Mouse (Mus musculus): ENCODE results near the gene Flywch2. TPM values are rescaled to one million over a fixed set of nuclear protein-coding genes. Genes with fewer than 3 reads are reported as not detected.

Gene Flywch2
- polyA plus RNA-seq, 1 experiment from 2014 or later: 2.3 TPM

DNA sequence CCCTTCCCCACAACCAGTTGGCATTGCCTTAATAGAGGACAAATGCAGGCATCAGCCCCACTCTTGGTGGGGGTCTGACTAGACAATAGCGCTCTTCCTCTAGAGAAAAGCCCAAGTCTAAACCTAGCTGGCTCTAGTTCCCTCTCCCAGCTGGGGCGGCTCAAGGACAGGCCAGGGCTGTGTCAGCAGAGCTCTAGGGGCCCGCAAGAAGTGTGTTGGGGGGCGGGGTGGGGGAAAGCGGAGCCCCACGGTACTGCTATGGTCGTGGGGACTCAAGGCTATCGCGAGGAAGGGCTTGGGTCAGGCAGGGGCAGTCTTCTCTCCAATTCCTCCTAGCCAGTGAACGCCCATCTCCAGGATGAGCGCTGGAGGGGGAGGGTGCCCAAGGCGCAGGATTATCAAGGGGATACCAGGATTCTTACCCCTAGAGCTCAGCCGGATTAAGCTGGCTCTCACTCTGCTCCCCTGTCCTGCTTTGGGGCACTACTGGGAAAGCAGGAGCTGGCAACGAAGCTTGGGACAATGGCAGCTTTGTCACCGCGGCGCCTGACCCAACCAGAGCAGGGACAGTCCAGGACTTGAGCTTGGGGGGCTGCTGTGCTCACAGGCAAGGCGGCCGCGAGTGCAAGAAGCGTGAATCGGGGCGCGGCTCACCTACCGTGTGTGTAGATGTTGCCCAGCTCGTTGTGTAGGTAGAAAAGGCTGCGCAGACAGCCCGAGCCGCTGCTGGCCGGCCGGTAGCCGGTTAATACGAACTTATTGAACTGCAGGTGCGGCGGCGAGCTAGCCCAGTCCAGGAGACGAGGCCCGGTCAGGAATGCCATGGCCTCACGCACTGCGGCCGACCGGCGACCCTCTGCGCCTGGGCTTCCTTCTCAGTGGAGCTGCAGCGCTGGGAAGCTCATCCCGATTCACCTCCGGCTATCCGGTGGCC is 46.4 kb downstream of the Flywch2 start:
- no peak for TF ChIP-seq CTCF (IDR thresholded peaks at IDR 0.05; ENCODE audit: low read depth)
- no peak for TF ChIP-seq EP300 (IDR thresholded peaks at IDR 0.05; ENCODE audit: low read depth)
- Histone ChIP-seq H3K9me3 (ENCODE audit: low read length) (no peaks in the 10 kb centered on the region), H3K4me1 (ENCODE audit: insufficient read depth) (peaks cover 24% of the 10 kb centered on the region), H3K36me3 (replicated peaks; ENCODE audit: insufficient read depth, low read length) (peaks cover 3% of the 10 kb centered on the region; the same call in 1 of the 2 replicates), H3K4me3 (ENCODE audit: low read depth, low read length) (peak overlapping the region; percentile 65), H3K9ac (replicated peaks) (peak overlapping the region; percentile 71), H3K4me2 (ENCODE audit: low read depth, low read length) (peak overlapping the region; percentile 99), H3K27me3 (ENCODE audit: insufficient read depth, low read length) (peaks cover 63% of the 10 kb centered on the region), H3K27ac (ENCODE audit: low read depth) (peak overlapping the region; percentile 29; the same call in 1 of the 2 replicates)
- WGBS (ENCODE audit: insufficient replicate concordance): 3% methylated on average over 48 of the region's 48 CpGs
- DNase-seq (no peak), ATAC-seq (peak; percentile 14)

DNA sequence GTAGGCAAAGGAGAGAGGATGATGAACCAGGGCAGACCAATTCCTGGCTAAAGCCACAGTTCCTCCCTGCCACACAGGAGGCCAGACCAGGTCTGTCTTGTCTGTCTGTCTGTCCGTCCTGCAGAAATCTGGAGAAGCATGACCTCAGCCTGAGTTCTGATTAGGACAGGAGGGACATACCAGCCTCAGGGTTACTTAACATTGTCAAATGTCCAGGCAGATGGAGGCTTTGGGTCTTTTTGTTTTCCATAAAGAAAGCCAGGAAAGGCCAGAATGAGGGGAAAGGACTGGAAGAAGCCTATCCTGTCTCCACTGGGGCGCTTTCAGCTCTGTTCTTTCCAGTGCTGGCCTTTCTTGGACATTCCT is 47.1 kb downstream of the Flywch2 start:
- Histone ChIP-seq H3K9ac (replicated peaks) (no peak overlapping the region), H3K4me3 (ENCODE audit: low read depth, low read length) (no peak overlapping the region), H3K4me1 (ENCODE audit: insufficient read depth) (peaks cover 24% of the 10 kb centered on the region), H3K36me3 (replicated peaks; ENCODE audit: insufficient read depth, low read length) (peaks cover 3% of the 10 kb centered on the region; the same call in 1 of the 2 replicates), H3K9me3 (ENCODE audit: low read length) (no peaks in the 10 kb centered on the region), H3K4me2 (ENCODE audit: low read depth, low read length) (peak overlapping the region; percentile 99), H3K27ac (ENCODE audit: low read depth) (no peak overlapping the region), H3K27me3 (ENCODE audit: insufficient read depth, low read length) (peaks cover 56% of the 10 kb centered on the region)
- no peak for ATAC-seq
- 68% methylated on average over 2 of the region's 2 CpGs for WGBS (ENCODE audit: insufficient replicate concordance)
- TF ChIP-seq EP300 (IDR thresholded peaks at IDR 0.05; ENCODE audit: low read depth): no peak
- TF ChIP-seq CTCF (IDR thresholded peaks at IDR 0.05; ENCODE audit: low read depth): no peak
- DNase-seq: no peak

DNA sequence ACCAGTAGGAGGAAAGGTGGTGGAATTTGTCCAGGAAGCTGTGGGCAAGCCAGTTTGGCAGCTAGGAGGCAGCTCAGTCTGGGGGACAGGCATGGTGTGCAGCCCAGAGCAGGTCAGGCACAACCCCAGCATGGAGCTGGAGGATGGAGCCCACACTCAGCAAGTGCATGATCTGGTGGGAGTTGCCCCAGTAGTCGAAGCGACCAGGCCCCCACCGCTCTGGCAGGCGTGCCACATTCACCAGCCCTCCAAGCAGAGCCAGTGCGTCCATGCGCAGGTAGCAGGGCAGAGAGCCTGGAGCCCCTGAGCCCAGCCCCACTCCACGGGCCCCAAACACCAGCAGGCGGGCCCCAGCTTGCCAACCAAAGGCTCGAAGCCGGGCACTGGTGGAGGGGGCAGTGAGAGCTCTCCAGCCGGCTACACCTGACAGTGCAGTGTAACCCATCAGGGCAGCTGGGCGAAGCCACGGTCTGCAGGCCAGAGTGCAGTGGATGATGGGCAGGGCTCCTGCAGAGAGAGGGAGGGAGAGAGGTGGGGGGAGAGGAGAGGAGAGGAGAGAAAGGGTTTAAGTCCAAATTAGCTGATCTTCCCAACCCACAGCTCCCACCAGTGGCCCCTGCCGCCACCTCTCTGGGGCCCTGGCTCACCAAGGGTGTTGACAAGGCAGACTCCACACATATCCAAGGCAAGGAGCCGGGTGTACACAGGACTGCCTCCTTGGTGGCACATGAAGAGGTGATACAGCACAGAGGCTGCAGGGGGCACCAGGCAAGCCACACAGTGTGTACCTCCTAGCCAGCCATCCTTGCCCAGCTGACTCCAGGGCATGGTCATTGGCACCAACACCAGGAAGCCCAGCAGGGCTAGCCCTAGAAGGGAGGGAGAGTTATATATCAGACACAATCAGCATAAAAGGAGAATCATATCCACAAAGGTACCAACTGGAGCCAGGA is 48.1 kb downstream of the Flywch2 start:
- 77% methylated on average over 15 of the region's 15 CpGs for WGBS (ENCODE audit: insufficient replicate concordance)
- H3K4me2 ChIP-seq (ENCODE audit: low read depth, low read length): no peak overlapping the region
- no peak for DNase-seq

DNA sequence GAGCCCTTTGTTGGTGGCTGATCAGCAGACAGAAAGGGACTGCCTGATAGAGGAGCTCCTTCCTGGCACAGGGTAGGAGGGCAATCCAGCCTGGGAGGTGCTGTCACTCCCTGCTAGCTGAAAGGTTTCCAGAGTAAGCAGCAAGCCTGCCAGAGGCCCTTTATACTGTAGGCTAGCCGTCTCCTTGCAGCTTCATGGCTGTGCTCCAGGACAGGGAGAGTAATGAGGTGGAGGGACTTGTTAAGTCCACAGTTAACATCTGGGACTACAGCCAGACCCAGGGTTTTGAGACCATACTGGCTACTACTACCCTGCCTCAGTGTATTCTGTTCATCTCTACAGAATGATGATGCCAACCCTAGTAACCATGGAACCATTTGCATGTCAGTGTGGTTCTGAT is 51.5 kb downstream of the Flywch2 start:
- Histone ChIP-seq H3K27ac (ENCODE audit: low read depth) (no peak overlapping the region), H3K4me3 (ENCODE audit: low read depth, low read length) (no peak overlapping the region), H3K9ac (replicated peaks) (no peak overlapping the region), H3K27me3 (ENCODE audit: insufficient read depth, low read length) (peaks cover 13% of the 10 kb centered on the region), H3K36me3 (replicated peaks; ENCODE audit: insufficient read depth, low read length) (peaks cover 3% of the 10 kb centered on the region), H3K4me1 (ENCODE audit: insufficient read depth) (peaks cover 3% of the 10 kb centered on the region), H3K9me3 (ENCODE audit: low read length) (no peaks in the 10 kb centered on the region), H3K4me2 (ENCODE audit: low read depth, low read length) (no peak overlapping the region)
- no peak for TF ChIP-seq CTCF (IDR thresholded peaks at IDR 0.05; ENCODE audit: low read depth)
- no peak for TF ChIP-seq EP300 (IDR thresholded peaks at IDR 0.05; ENCODE audit: low read depth)
- WGBS (ENCODE audit: insufficient replicate concordance): 61% methylated on average over 1 of the region's 1 CpGs
- DNase-seq (no peak), ATAC-seq (no peak)

More for the DNA sequence above, 48.1 kb downstream of the Flywch2 start:
- no peak overlapping the region for H3K27ac ChIP-seq (ENCODE audit: low read depth)
- H3K27me3 ChIP-seq (ENCODE audit: insufficient read depth, low read length): peaks cover 46% of the 10 kb centered on the region
- H3K9ac ChIP-seq (replicated peaks): no peak overlapping the region
- no peak overlapping the region for H3K4me3 ChIP-seq (ENCODE audit: low read depth, low read length)
- H3K4me1 ChIP-seq (ENCODE audit: insufficient read depth): peaks cover 24% of the 10 kb centered on the region
- no peak for ATAC-seq
- TF ChIP-seq CTCF (IDR thresholded peaks at IDR 0.05; ENCODE audit: low read depth) (peak; percentile 24), EP300 (IDR thresholded peaks at IDR 0.05; ENCODE audit: low read depth) (no peak)
- peaks cover 3% of the 10 kb centered on the region for H3K36me3 ChIP-seq (replicated peaks; ENCODE audit: insufficient read depth, low read length)
- H3K9me3 ChIP-seq (ENCODE audit: low read length): no peaks in the 10 kb centered on the region

DNA sequence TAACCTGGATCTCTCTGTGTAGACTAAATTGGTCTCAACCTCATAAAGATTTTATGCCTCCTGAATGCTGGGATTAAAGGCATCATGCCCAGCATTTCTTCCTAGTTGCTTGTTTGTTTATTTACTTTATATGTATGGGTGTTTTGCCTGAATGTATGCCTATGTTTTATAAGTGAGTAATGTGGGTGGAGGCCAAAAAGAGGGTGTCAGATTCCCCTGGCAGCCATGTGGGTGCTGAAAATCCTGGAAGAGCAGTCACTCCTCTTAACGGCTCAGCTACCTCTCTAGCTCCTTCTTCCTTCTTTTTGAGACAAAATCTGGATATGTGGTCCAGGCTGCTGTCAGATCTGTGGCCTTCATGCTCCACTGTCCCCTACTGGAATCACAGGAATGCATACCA is 55.4 kb downstream of the Flywch2 start:
- WGBS (ENCODE audit: insufficient replicate concordance): 43% methylated on average over 1 of the region's 1 CpGs
- H3K27me3 ChIP-seq (ENCODE audit: insufficient read depth, low read length): no peaks in the 10 kb centered on the region
- H3K36me3 ChIP-seq (replicated peaks; ENCODE audit: insufficient read depth, low read length): peaks cover under 1% of the 10 kb centered on the region; the same call in 1 of the 2 replicates
- H3K9ac ChIP-seq (replicated peaks): no peak overlapping the region
- no peak overlapping the region for H3K4me2 ChIP-seq (ENCODE audit: low read depth, low read length)
- no peak overlapping the region for H3K4me3 ChIP-seq (ENCODE audit: low read depth, low read length)
- H3K4me1 ChIP-seq (ENCODE audit: insufficient read depth): peaks cover 16% of the 10 kb centered on the region
- ATAC-seq (no peak), DNase-seq (no peak)
- H3K27ac ChIP-seq (ENCODE audit: low read depth): no peak overlapping the region
- H3K9me3 ChIP-seq (ENCODE audit: low read length): no peaks in the 10 kb centered on the region
- TF ChIP-seq EP300 (IDR thresholded peaks at IDR 0.05; ENCODE audit: low read depth) (no peak), CTCF (IDR thresholded peaks at IDR 0.05; ENCODE audit: low read depth) (no peak)

Small RNAs within 50 kb of the gene (microRNA-seq; reads per million reads assigned to microRNA genes)
- 1.6 reads per million for gene Mir5125

Other genes with a start within 250 kb of the Flywch2 start
- gene Zfp213, start 221.8 kb downstream of the Flywch2 start, polyA plus RNA-seq (2015; fragmentation: Nextera tagmentation; extraction: Ambion mirVana): 5.2 and 5.5 TPM in 2 replicates
- 1.1 and 1.4 TPM in 2 replicates for gene Zfp13, start 186.6 kb downstream of the Flywch2 start, polyA plus RNA-seq (2015; fragmentation: Nextera tagmentation; extraction: Ambion mirVana)
- gene Zscan10, start 185.2 kb downstream of the Flywch2 start, polyA plus RNA-seq (2015; fragmentation: Nextera tagmentation; extraction: Ambion mirVana): not detected in 2 replicates
- gene Mmp25, start 140.8 kb downstream of the Flywch2 start, polyA plus RNA-seq (2015; fragmentation: Nextera tagmentation; extraction: Ambion mirVana): 0.49 and 0.67 TPM in 2 replicates
- gene Bicdl2, start 125.6 kb downstream of the Flywch2 start, polyA plus RNA-seq (2015; fragmentation: Nextera tagmentation; extraction: Ambion mirVana): 0.05 and 0.31 TPM in 2 replicates
- gene Hcfc1r1, start 112.5 kb downstream of the Flywch2 start, polyA plus RNA-seq (2015; fragmentation: Nextera tagmentation; extraction: Ambion mirVana): 26.6 and 28.6 TPM in 2 replicates
- 8.5 and 10.3 TPM in 2 replicates for gene Thoc6, start 112.2 kb downstream of the Flywch2 start, polyA plus RNA-seq (2015; fragmentation: Nextera tagmentation; extraction: Ambion mirVana)
- gene Tnfrsf12a, start 108.6 kb downstream of the Flywch2 start, polyA plus RNA-seq (2015; fragmentation: Nextera tagmentation; extraction: Ambion mirVana): 28.1 and 29.7 TPM in 2 replicates
- gene Cldn6, start 106.8 kb downstream of the Flywch2 start, polyA plus RNA-seq (2015; fragmentation: Nextera tagmentation; extraction: Ambion mirVana): 0.94 and 1.3 TPM in 2 replicates
- 0.09 and 0.12 TPM in 2 replicates for gene Cldn9, start 102.1 kb downstream of the Flywch2 start, polyA plus RNA-seq (2015; fragmentation: Nextera tagmentation; extraction: Ambion mirVana)
- gene 1520401A03Rik, start 63.3 kb downstream of the Flywch2 start, polyA plus RNA-seq (2015; fragmentation: Nextera tagmentation; extraction: Ambion mirVana): not detected in 2 replicates
- gene Pkmyt1, start 59.7 kb downstream of the Flywch2 start, polyA plus RNA-seq (2015; fragmentation: Nextera tagmentation; extraction: Ambion mirVana): 12.5 and 13.9 TPM in 2 replicates
- gene Paqr4, start 45.2 kb downstream of the Flywch2 start, polyA plus RNA-seq (2015; fragmentation: Nextera tagmentation; extraction: Ambion mirVana): 4.0 and 4.3 TPM in 2 replicates
- not detected in 2 replicates for gene Kremen2, start 40.2 kb downstream of the Flywch2 start, polyA plus RNA-seq (2015; fragmentation: Nextera tagmentation; extraction: Ambion mirVana)
- 11.9 TPM in 2 replicates for gene Flywch1, start 14.5 kb downstream of the Flywch2 start, polyA plus RNA-seq (2015; fragmentation: Nextera tagmentation; extraction: Ambion mirVana)
- 132 and 137 TPM in 2 replicates for gene Srrm2, start 4.5 kb upstream of the Flywch2 start, polyA plus RNA-seq (2015; fragmentation: Nextera tagmentation; extraction: Ambion mirVana)
- 458 and 460 TPM in 2 replicates for gene Elob, start 43.1 kb upstream of the Flywch2 start, polyA plus RNA-seq (2015; fragmentation: Nextera tagmentation; extraction: Ambion mirVana)
- not detected in 2 replicates for gene Prss33, start 50.0 kb upstream of the Flywch2 start, polyA plus RNA-seq (2015; fragmentation: Nextera tagmentation; extraction: Ambion mirVana)
- not detected in 2 replicates for gene Prss32, start 57.8 kb upstream of the Flywch2 start, polyA plus RNA-seq (2015; fragmentation: Nextera tagmentation; extraction: Ambion mirVana)
- 0.06 and 0.25 TPM in 2 replicates for gene Prss41, start 58.1 kb upstream of the Flywch2 start, polyA plus RNA-seq (2015; fragmentation: Nextera tagmentation; extraction: Ambion mirVana)
- gene Prss21, start 82.0 kb upstream of the Flywch2 start, polyA plus RNA-seq (2015; fragmentation: Nextera tagmentation; extraction: Ambion mirVana): not detected in 2 replicates
- not detected in 2 replicates for gene Dcpp1, start 94.8 kb upstream of the Flywch2 start, polyA plus RNA-seq (2015; fragmentation: Nextera tagmentation; extraction: Ambion mirVana)
- not detected in 2 replicates for gene Dcpp2, start 94.8 kb upstream of the Flywch2 start, polyA plus RNA-seq (2015; fragmentation: Nextera tagmentation; extraction: Ambion mirVana)
- not detected in 2 replicates for gene Dcpp3, start 131.4 kb upstream of the Flywch2 start, polyA plus RNA-seq (2015; fragmentation: Nextera tagmentation; extraction: Ambion mirVana)
- not detected in 2 replicates for gene Sbp, start 155.6 kb upstream of the Flywch2 start, polyA plus RNA-seq (2015; fragmentation: Nextera tagmentation; extraction: Ambion mirVana)
- not detected in 2 replicates for gene Sbpl, start 169.2 kb upstream of the Flywch2 start, polyA plus RNA-seq (2015; fragmentation: Nextera tagmentation; extraction: Ambion mirVana)
- 0.09 and 0.14 TPM in 2 replicates for gene Prss30, start 194.5 kb upstream of the Flywch2 start, polyA plus RNA-seq (2015; fragmentation: Nextera tagmentation; extraction: Ambion mirVana)
- gene Prss22, start 212.0 kb upstream of the Flywch2 start, polyA plus RNA-seq (2015; fragmentation: Nextera tagmentation; extraction: Ambion mirVana): not detected in 2 replicates

Data from liver, postnatal 0 days (tissue).